Mouse (Mus musculus): ENCODE results near the gene Gpbp1l1. TPM values are rescaled to one million over a fixed set of nuclear protein-coding genes. Genes with fewer than 3 reads are reported as not detected.
A peak's percentile ranks its signal among the peaks of the same experiment; 100 is the strongest.

Gpbp1l1 gene
- polyA plus RNA-seq, 2 experiments, result 17.3 to 18.4 TPM

- TF ChIP-seq EP300 (IDR thresholded peaks at IDR 0.05; ENCODE audit: low read depth) (no peak), CTCF (IDR thresholded peaks at IDR 0.05; ENCODE audit: low read depth) (no peak)
- no peaks in the 10 kb centered on the region for H3K9me3 ChIP-seq (ENCODE audit: control insufficient read depth, low read length)
- DNase-seq (ENCODE audit: low read depth in 3 of 3, low spot score in 3 of 3) (no peak), ATAC-seq (ENCODE audit: insufficient read depth) (no peak)
- no peak overlapping the region for H3K4me3 ChIP-seq (ENCODE audit: insufficient read depth in 1 of 2, low read depth in 2 of 2, low read length in 2 of 2)
- H3K36me3 ChIP-seq (replicated peaks; ENCODE audit: control insufficient read depth, insufficient read depth, low read depth), result peaks cover 31% of the 10 kb centered on the region
- WGBS (ENCODE audit: insufficient replicate concordance), result 79% methylated on average over 4 of the region's 4 CpGs
- H3K4me1 ChIP-seq (replicated peaks; ENCODE audit: control insufficient read depth in 2 of 2, insufficient read depth in 2 of 2, low read length in 1 of 2), result peaks cover 12 to 18% of the 10 kb centered on the region in 2 experiments
- no peaks in the 10 kb centered on the region for H3K27me3 ChIP-seq (ENCODE audit: control insufficient read depth, insufficient read depth, low read length)
- no peak overlapping the region for H3K27ac ChIP-seq
- peak overlapping the region; percentile 90 for H3K4me2 ChIP-seq (ENCODE audit: low read depth)
- no peak overlapping the region for H3K9ac ChIP-seq (replicated peaks)
Observed at GRCm38 (mm10) chr4:116624831-116625230, 67.4 kb downstream of the Gpbp1l1 start.

GRCm38 (mm10) chr4:116626658-116627358 lies 69.3 kb downstream of the Gpbp1l1 start:
- H3K4me3 ChIP-seq (ENCODE audit: insufficient read depth in 1 of 2, low read depth in 2 of 2, low read length in 2 of 2), result peak overlapping the region; percentile 78 to 94
- peak overlapping the region; percentile 90 for H3K4me2 ChIP-seq (ENCODE audit: low read depth)
- peak overlapping the region; percentile 75 for H3K27ac ChIP-seq
- ATAC-seq (ENCODE audit: insufficient read depth), result peak; percentile 75
- under 1% methylated on average over 53 of the region's 53 CpGs for WGBS (ENCODE audit: insufficient replicate concordance)
- H3K4me1 ChIP-seq (replicated peaks; ENCODE audit: control insufficient read depth in 2 of 2, insufficient read depth in 2 of 2, low read length in 1 of 2), result peaks cover 12 to 18% of the 10 kb centered on the region in 2 experiments
- peaks cover 15% of the 10 kb centered on the region for H3K36me3 ChIP-seq (replicated peaks; ENCODE audit: control insufficient read depth, insufficient read depth, low read depth)
- no peaks in the 10 kb centered on the region for H3K9me3 ChIP-seq (ENCODE audit: control insufficient read depth, low read length)
- peak overlapping the region; percentile 82 for H3K9ac ChIP-seq (replicated peaks)
- TF ChIP-seq EP300 (IDR thresholded peaks at IDR 0.05; ENCODE audit: low read depth), result no peak
- TF ChIP-seq CTCF (IDR thresholded peaks at IDR 0.05; ENCODE audit: low read depth), result no peak
- DNase-seq (ENCODE audit: low read depth in 3 of 3, low spot score in 3 of 3), result peak; percentile 82 to 87 (median 85)
- H3K27me3 ChIP-seq (ENCODE audit: control insufficient read depth, insufficient read depth, low read length), result no peaks in the 10 kb centered on the region

GRCm38 (mm10) chr4:116627359-116627716 lies 69.9 kb downstream of the Gpbp1l1 start:
- Histone ChIP-seq H3K4me1 (replicated peaks; ENCODE audit: control insufficient read depth in 2 of 2, insufficient read depth in 2 of 2, low read length in 1 of 2) (peaks cover 12 to 18% of the 10 kb centered on the region in 2 experiments), H3K9ac (replicated peaks) (peak overlapping the region; percentile 76), H3K4me2 (ENCODE audit: low read depth) (peak overlapping the region; percentile 90), H3K27me3 (ENCODE audit: control insufficient read depth, insufficient read depth, low read length) (no peaks in the 10 kb centered on the region), H3K27ac (peak overlapping the region; percentile 75), H3K9me3 (ENCODE audit: control insufficient read depth, low read length) (no peaks in the 10 kb centered on the region), H3K4me3 (ENCODE audit: insufficient read depth in 1 of 2, low read depth in 2 of 2, low read length in 2 of 2) (peak overlapping the region; percentile 78 to 94), H3K36me3 (replicated peaks; ENCODE audit: control insufficient read depth, insufficient read depth, low read depth) (peaks cover 11% of the 10 kb centered on the region)
- DNase-seq (ENCODE audit: low read depth in 3 of 3, low spot score in 3 of 3) (peak; percentile 79 to 85 (median 80)), ATAC-seq (ENCODE audit: insufficient read depth) (peak; percentile 84)
- TF ChIP-seq CTCF (IDR thresholded peaks at IDR 0.05; ENCODE audit: low read depth), result no peak
- WGBS (ENCODE audit: insufficient replicate concordance), result 0% methylated on average over 13 of the region's 13 CpGs

- DNase-seq (ENCODE audit: low read depth in 3 of 3, low spot score in 3 of 3), result peak; percentile 72 to 78 (median 72)
- Histone ChIP-seq H3K36me3 (replicated peaks; ENCODE audit: control insufficient read depth, insufficient read depth, low read depth) (peaks cover 11% of the 10 kb centered on the region), H3K4me1 (replicated peaks; ENCODE audit: control insufficient read depth in 2 of 2, insufficient read depth in 2 of 2, low read length in 1 of 2) (peaks cover 12 to 18% of the 10 kb centered on the region in 2 experiments), H3K9me3 (ENCODE audit: control insufficient read depth, low read length) (no peaks in the 10 kb centered on the region), H3K27me3 (ENCODE audit: control insufficient read depth, insufficient read depth, low read length) (no peaks in the 10 kb centered on the region), H3K4me3 (ENCODE audit: insufficient read depth in 1 of 2, low read depth in 2 of 2, low read length in 2 of 2) (peak within 1 kb of the TSS; percentile 78 to 94), H3K4me2 (ENCODE audit: low read depth) (peak within 1 kb of the TSS; percentile 90), H3K27ac (peak within 1 kb of the TSS; percentile 75), H3K9ac (replicated peaks) (peak within 1 kb of the TSS; percentile 76)
- ATAC-seq (ENCODE audit: insufficient read depth), result peak; percentile 78
- TF ChIP-seq CTCF (IDR thresholded peaks at IDR 0.05; ENCODE audit: low read depth) (no peak), EP300 (IDR thresholded peaks at IDR 0.05; ENCODE audit: low read depth) (no peak)
- WGBS (ENCODE audit: insufficient replicate concordance), result 7% methylated on average over 23 of the region's 23 CpGs
Observed at GRCm38 (mm10) chr4:116627722-116628662, 70.5 kb downstream of the Gpbp1l1 start, which contains the start of gene Nasp. TSS of gene Nasp (minus strand) at chr4:116627941.

- peaks cover 36% of the 10 kb centered on the region for H3K36me3 ChIP-seq (replicated peaks; ENCODE audit: control insufficient read depth, insufficient read depth, low read depth)
- no peak for ATAC-seq (ENCODE audit: insufficient read depth)
Observed at GRCm38 (mm10) chr4:116635197-116635596, 77.7 kb downstream of the Gpbp1l1 start.

More at GRCm38 (mm10) chr4:116635197-116635596, 77.7 kb downstream of the Gpbp1l1 start:
- Histone ChIP-seq H3K27ac (no peak overlapping the region), H3K4me3 (ENCODE audit: insufficient read depth in 1 of 2, low read depth in 2 of 2, low read length in 2 of 2) (no peak overlapping the region), H3K4me2 (ENCODE audit: low read depth) (no peak overlapping the region), H3K27me3 (ENCODE audit: control insufficient read depth, insufficient read depth, low read length) (no peaks in the 10 kb centered on the region), H3K4me1 (replicated peaks; ENCODE audit: control insufficient read depth in 2 of 2, insufficient read depth in 2 of 2, low read length in 1 of 2) (no peaks in the 10 kb centered on the region), H3K9me3 (ENCODE audit: control insufficient read depth, low read length) (no peaks in the 10 kb centered on the region), H3K9ac (replicated peaks) (no peak overlapping the region)
- TF ChIP-seq CTCF (IDR thresholded peaks at IDR 0.05; ENCODE audit: low read depth), result no peak
- TF ChIP-seq EP300 (IDR thresholded peaks at IDR 0.05; ENCODE audit: low read depth), result no peak
- WGBS (ENCODE audit: insufficient replicate concordance), result 85% methylated on average over 1 of the region's 1 CpGs
- no peak for DNase-seq (ENCODE audit: low read depth in 3 of 3, low spot score in 3 of 3)
